Mouse (Mus musculus): ENCODE measurements at regions not wholly inside any gene's neighbourhood (a gene's known extent, or its start where the extent isn't known, plus 50 kb on each side); places are given as distances from the start of the nearest gene placed in this dataset.

DNA sequence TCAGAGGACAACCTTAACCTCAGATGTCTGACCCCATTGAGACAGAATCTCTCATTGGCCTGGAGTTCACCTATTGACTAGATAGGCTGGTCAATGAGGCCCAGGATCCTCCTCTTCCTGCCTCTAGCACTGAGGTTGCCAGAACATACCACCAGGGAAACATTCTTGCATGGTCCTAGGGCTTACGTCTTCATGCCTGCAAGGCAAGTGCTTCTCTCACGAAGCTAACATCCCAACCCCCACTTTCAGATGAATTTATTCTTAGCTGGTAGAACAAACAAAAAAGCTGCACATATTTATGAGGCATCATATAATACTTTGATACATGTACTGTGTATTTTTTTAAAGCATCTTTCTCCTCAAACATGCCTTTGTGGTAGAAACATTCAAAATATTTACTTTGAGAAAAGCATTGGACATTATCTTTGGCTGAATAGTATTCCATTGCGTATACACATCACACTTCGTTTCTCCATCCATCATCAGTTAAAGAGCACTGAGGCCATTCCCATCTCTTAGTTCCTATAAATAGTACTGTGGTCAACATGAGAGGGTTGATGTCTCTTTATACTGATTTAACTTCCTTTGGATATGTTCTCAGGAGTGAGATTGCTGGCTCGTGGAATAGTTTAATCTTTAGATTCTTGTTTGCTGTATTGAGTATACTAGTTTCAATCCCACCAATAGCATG, 72.2 kb upstream of the Tenm4 start:
- Histone ChIP-seq H3K79me2 (replicated peaks; ENCODE audit: control insufficient read depth, insufficient read depth, low read length) (no peaks in the 10 kb centered on the region), H3K9ac (ENCODE audit: low read depth, low read length) (no peak overlapping the region), H3K4me1 (ENCODE audit: control insufficient read depth, insufficient read depth, low read length) (no peaks in the 10 kb centered on the region), H3K27me3 (ENCODE audit: control insufficient read depth, insufficient read depth, low read length) (no peaks in the 10 kb centered on the region), H3K4me3 (no peak overlapping the region), H3K36me3 (ENCODE audit: control insufficient read depth, insufficient read depth, low read length) (no peaks in the 10 kb centered on the region), H3K27ac (no peak overlapping the region)
- WGBS, result 67% methylated on average over 5 of the region's 5 CpGs
- intact Hi-C loops (cut with DNase I), result no loop called here
- no peak for DNase-seq
- TF ChIP-seq CTCF (IDR thresholded peaks at IDR 0.05) (no peak), EP300 (IDR thresholded peaks at IDR 0.05; ENCODE audit: insufficient read depth, low read depth, low read length) (no peak), POLR2A (IDR thresholded peaks at IDR 0.05; ENCODE audit: insufficient read depth, low read depth, low read length) (no peak)

DNA sequence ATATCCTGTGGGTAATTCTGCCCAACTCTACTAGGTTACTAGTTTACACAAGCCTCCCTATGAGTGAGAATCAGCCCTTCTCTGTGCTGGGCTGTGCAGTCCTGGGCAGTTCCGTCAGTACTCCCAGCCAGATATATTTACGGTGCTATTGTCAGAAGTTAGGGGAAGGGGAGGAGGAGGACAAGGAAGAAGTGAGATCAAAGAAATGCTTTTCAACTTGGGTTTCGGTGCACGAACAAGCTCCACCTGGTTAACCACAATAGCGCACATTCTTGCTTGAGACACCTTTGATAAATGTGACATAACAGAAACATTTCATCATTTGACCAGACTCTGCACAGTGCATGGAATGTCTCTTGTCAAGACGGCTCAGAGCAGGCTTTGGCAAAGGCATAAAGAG, 68.3 kb upstream of the Tenm4 start:
- Histone ChIP-seq H3K79me2 (replicated peaks; ENCODE audit: control insufficient read depth, insufficient read depth, low read length) (no peaks in the 10 kb centered on the region), H3K4me1 (ENCODE audit: control insufficient read depth, insufficient read depth, low read length) (no peaks in the 10 kb centered on the region), H3K27ac (no peak overlapping the region), H3K36me3 (ENCODE audit: control insufficient read depth, insufficient read depth, low read length) (no peaks in the 10 kb centered on the region), H3K4me3 (no peak overlapping the region), H3K9ac (ENCODE audit: low read depth, low read length) (no peak overlapping the region), H3K27me3 (ENCODE audit: control insufficient read depth, insufficient read depth, low read length) (no peaks in the 10 kb centered on the region)
- intact Hi-C loops (cut with DNase I), result no loop called here
- TF ChIP-seq POLR2A (IDR thresholded peaks at IDR 0.05; ENCODE audit: insufficient read depth, low read depth, low read length) (no peak), EP300 (IDR thresholded peaks at IDR 0.05; ENCODE audit: insufficient read depth, low read depth, low read length) (no peak), CTCF (IDR thresholded peaks at IDR 0.05) (no peak)
- DNase-seq, result no peak
- 67% methylated on average over 6 of the region's 6 CpGs for WGBS

GRCm38 (mm10) chr7:96108768-96109167, 62.3 kb upstream of the Tenm4 start:
- whole genome bisulfite sequencing, result 51% methylated on average over 2 of the region's 2 CpGs
- H3K9ac ChIP-seq (ENCODE audit: low read depth, low read length), result no peak overlapping the region
- TF ChIP-seq EP300 (IDR thresholded peaks at IDR 0.05; ENCODE audit: insufficient read depth, low read depth, low read length), result no peak
- TF ChIP-seq CTCF (IDR thresholded peaks at IDR 0.05), result no peak
- no peak for TF ChIP-seq POLR2A (IDR thresholded peaks at IDR 0.05; ENCODE audit: insufficient read depth, low read depth, low read length)
- H3K4me3 ChIP-seq, result no peak overlapping the region
- H3K36me3 ChIP-seq (ENCODE audit: control insufficient read depth, insufficient read depth, low read length), result no peaks in the 10 kb centered on the region
- no peaks in the 10 kb centered on the region for H3K79me2 ChIP-seq (replicated peaks; ENCODE audit: control insufficient read depth, insufficient read depth, low read length)
- H3K4me1 ChIP-seq (ENCODE audit: control insufficient read depth, insufficient read depth, low read length), result no peaks in the 10 kb centered on the region
- H3K27ac ChIP-seq, result no peak overlapping the region
- H3K27me3 ChIP-seq (ENCODE audit: control insufficient read depth, insufficient read depth, low read length), result no peaks in the 10 kb centered on the region
- no peak for DNase-seq
- intact Hi-C loops (cut with DNase I), result no loop called here

GRCm38 (mm10) chr7:96120142-96120541, 50.9 kb upstream of the Tenm4 start:
- no peaks in the 10 kb centered on the region for H3K79me2 ChIP-seq (replicated peaks; ENCODE audit: control insufficient read depth, insufficient read depth, low read length)
- H3K27ac ChIP-seq, result no peak overlapping the region
- TF ChIP-seq EP300 (IDR thresholded peaks at IDR 0.05; ENCODE audit: insufficient read depth, low read depth, low read length) (no peak), CTCF (IDR thresholded peaks at IDR 0.05) (no peak), POLR2A (IDR thresholded peaks at IDR 0.05; ENCODE audit: insufficient read depth, low read depth, low read length) (no peak)
- DNase-seq, result no peak
- H3K27me3 ChIP-seq (ENCODE audit: control insufficient read depth, insufficient read depth, low read length), result no peaks in the 10 kb centered on the region
- intact Hi-C loops (cut with DNase I), result no loop called here
- 78% methylated on average over 8 of the region's 8 CpGs for WGBS
- H3K4me1 ChIP-seq (ENCODE audit: control insufficient read depth, insufficient read depth, low read length), result no peaks in the 10 kb centered on the region
- H3K36me3 ChIP-seq (ENCODE audit: control insufficient read depth, insufficient read depth, low read length), result no peaks in the 10 kb centered on the region
- H3K9ac ChIP-seq (ENCODE audit: low read depth, low read length), result no peak overlapping the region
- no peak overlapping the region for H3K4me3 ChIP-seq
